Mouse (Mus musculus): ENCODE measurements around the gene Pcp4l1. TPM values are rescaled to one million over a fixed set of nuclear protein-coding genes. Genes with fewer than 3 reads are reported as not detected.

The Pcp4l1 gene
- polyA plus RNA-seq, 1 experiment from 2014 or later: 5.1 TPM

Other genes with a start within 250 kb of the Pcp4l1 start
- 2.6 and 3.9 TPM in 2 replicates for gene Fcgr2b, start 219.7 kb downstream of the Pcp4l1 start, polyA plus RNA-seq (2015; fragmentation: Nextera tagmentation; extraction: Ambion mirVana)
- gene Fcgr4, start 177.3 kb downstream of the Pcp4l1 start, polyA plus RNA-seq (2015; fragmentation: Nextera tagmentation; extraction: Ambion mirVana): 0.87 and 1.3 TPM in 2 replicates
- gene Fcgr3, start 131.3 kb downstream of the Pcp4l1 start, polyA plus RNA-seq (2015; fragmentation: Nextera tagmentation; extraction: Ambion mirVana): 8.8 and 9.0 TPM in 2 replicates
- gene Cfap126, start 82.3 kb downstream of the Pcp4l1 start, polyA plus RNA-seq (2015; fragmentation: Nextera tagmentation; extraction: Ambion mirVana): 2.9 and 3.0 TPM in 2 replicates
- 340 TPM in 2 replicates for gene Sdhc, start 45.7 kb downstream of the Pcp4l1 start, polyA plus RNA-seq (2015; fragmentation: Nextera tagmentation; extraction: Ambion mirVana)
- 0.57 and 0.68 TPM in 2 replicates for gene Mpz, start 45.6 kb downstream of the Pcp4l1 start, polyA plus RNA-seq (2015; fragmentation: Nextera tagmentation; extraction: Ambion mirVana)
- gene Nr1i3, start 17.7 kb upstream of the Pcp4l1 start, polyA plus RNA-seq (2015; fragmentation: Nextera tagmentation; extraction: Ambion mirVana): 0.67 and 0.89 TPM in 2 replicates
- 40.6 and 44.1 TPM in 2 replicates for gene Tomm40l, start 26.2 kb upstream of the Pcp4l1 start, polyA plus RNA-seq (2015; fragmentation: Nextera tagmentation; extraction: Ambion mirVana)
- gene Apoa2, start 28.8 kb upstream of the Pcp4l1 start, polyA plus RNA-seq (2015; fragmentation: Nextera tagmentation; extraction: Ambion mirVana): 22.4 and 32.2 TPM in 2 replicates
- gene Fcer1g, start 38.1 kb upstream of the Pcp4l1 start, polyA plus RNA-seq (2015; fragmentation: Nextera tagmentation; extraction: Ambion mirVana): 35.0 and 37.2 TPM in 2 replicates
- gene Adamts4, start 54.2 kb upstream of the Pcp4l1 start, polyA plus RNA-seq (2015; fragmentation: Nextera tagmentation; extraction: Ambion mirVana): 13.4 and 15.2 TPM in 2 replicates
- 311 and 368 TPM in 2 replicates for gene Ndufs2, start 55.1 kb upstream of the Pcp4l1 start, polyA plus RNA-seq (2015; fragmentation: Nextera tagmentation; extraction: Ambion mirVana)
- gene B4galt3, start 74.1 kb upstream of the Pcp4l1 start, polyA plus RNA-seq (2015; fragmentation: Nextera tagmentation; extraction: Ambion mirVana): 92.2 and 99.1 TPM in 2 replicates
- gene Ppox, start 84.9 kb upstream of the Pcp4l1 start, polyA plus RNA-seq (2015; fragmentation: Nextera tagmentation; extraction: Ambion mirVana): 69.2 and 77.2 TPM in 2 replicates
- 101 and 103 TPM in 2 replicates for gene Usp21, start 91.7 kb upstream of the Pcp4l1 start, polyA plus RNA-seq (2015; fragmentation: Nextera tagmentation; extraction: Ambion mirVana)
- gene Ufc1, start 98.8 kb upstream of the Pcp4l1 start, polyA plus RNA-seq (2015; fragmentation: Nextera tagmentation; extraction: Ambion mirVana): 102 and 111 TPM in 2 replicates
- gene Dedd, start 132.9 kb upstream of the Pcp4l1 start, polyA plus RNA-seq (2015; fragmentation: Nextera tagmentation; extraction: Ambion mirVana): 57.0 and 59.5 TPM in 2 replicates
- 60.6 and 63.3 TPM in 2 replicates for gene Nit1, start 149.4 kb upstream of the Pcp4l1 start, polyA plus RNA-seq (2015; fragmentation: Nextera tagmentation; extraction: Ambion mirVana)
- 99.2 and 103 TPM in 2 replicates for gene Pfdn2, start 149.4 kb upstream of the Pcp4l1 start, polyA plus RNA-seq (2015; fragmentation: Nextera tagmentation; extraction: Ambion mirVana)
- 4.2 and 4.3 TPM in 2 replicates for gene Klhdc9, start 164.5 kb upstream of the Pcp4l1 start, polyA plus RNA-seq (2015; fragmentation: Nextera tagmentation; extraction: Ambion mirVana)
- gene Nectin4, start 173.8 kb upstream of the Pcp4l1 start, polyA plus RNA-seq (2015; fragmentation: Nextera tagmentation; extraction: Ambion mirVana): 4.7 and 4.8 TPM in 2 replicates
- 1.1 and 1.6 TPM in 2 replicates for gene Arhgap30, start 192.7 kb upstream of the Pcp4l1 start, polyA plus RNA-seq (2015; fragmentation: Nextera tagmentation; extraction: Ambion mirVana)
- 84.8 and 90.9 TPM in 2 replicates for gene Usf1, start 215.0 kb upstream of the Pcp4l1 start, polyA plus RNA-seq (2015; fragmentation: Nextera tagmentation; extraction: Ambion mirVana)
- 6.6 and 7.0 TPM in 2 replicates for gene Tstd1, start 222.6 kb upstream of the Pcp4l1 start, polyA plus RNA-seq (2015; fragmentation: Nextera tagmentation; extraction: Ambion mirVana)
- 156 and 167 TPM in 2 replicates for gene F11r, start 241.3 kb upstream of the Pcp4l1 start, polyA plus RNA-seq (2015; fragmentation: Nextera tagmentation; extraction: Ambion mirVana)

All from kidney, embryonic 16.5 days (tissue).